Mouse (Mus musculus) neural tube, embryonic 11.5 days (tissue): ENCODE measurements around the gene Cops8. TPM values are rescaled to one million over a fixed set of nuclear protein-coding genes. Genes with fewer than 3 reads are reported as not detected.

Source experiments
- ATAC-seq: fragments of 200-750 bp; cut with Nextera tagmentation; 2 replicates; pipeline ENCODE4 v1.8.0; 2017; ENCODE audit warnings: moderate number of reproducible peaks, mild to moderate bottlenecking, moderate TSS enrichment, moderate library complexity; ENCODE audit not compliant: insufficient read depth, low FRiP score, low TSS enrichment
- DNase-seq: peaks from one replicate; pipeline ENCODE4 v3.0.0-alpha.2; 2015; ENCODE audit warnings: low spot score
- H3K27ac ChIP-seq: fragments of 300-500 bp; sonication (generic); 2 replicates; pipeline ENCODE4 v1.5.1; 2014; ENCODE audit warnings: low read depth, mild to moderate bottlenecking, low read length
- H3K27me3 ChIP-seq: fragments of 300-500 bp; sonication (generic); 2 replicates; pipeline ENCODE4 v1.6.1; 2014; ENCODE audit warnings: mild to moderate bottlenecking, low read length, mixed read lengths; ENCODE audit not compliant: control insufficient read depth, insufficient read depth
- H3K36me3 ChIP-seq: fragments of 300-500 bp; sonication (generic); 2 replicates; pipeline ENCODE4 v1.6.1; 2014; ENCODE audit warnings: mild to moderate bottlenecking, low read length, moderate library complexity, mixed read lengths; ENCODE audit not compliant: control insufficient read depth, insufficient read depth
- H3K4me1 ChIP-seq: fragments of 300-500 bp; sonication (generic); 2 replicates; pipeline ENCODE4 v1.6.1; 2014; ENCODE audit warnings: low read length, mixed read lengths; ENCODE audit not compliant: control insufficient read depth, insufficient read depth
- H3K4me2 ChIP-seq: fragments of 300-500 bp; sonication (generic); 2 replicates; pipeline ENCODE4 v1.6.1; 2014; ENCODE audit warnings: low read depth, mild to moderate bottlenecking, moderate library complexity
- H3K4me3 ChIP-seq: fragments of 300-500 bp; sonication (generic); 2 replicates; pipeline ENCODE4 v1.5.1; 2014; ENCODE audit warnings: low read depth, low read length
- H3K9ac ChIP-seq: fragments of 300-500 bp; sonication (generic); 2 replicates; pipeline ENCODE4 v1.6.1; 2014; ENCODE audit warnings: mild to moderate bottlenecking, low read length
- H3K9me3 ChIP-seq: fragments of 300-500 bp; sonication (generic); 2 replicates; pipeline ENCODE4 v1.6.1; 2016; ENCODE audit warnings: low read length; ENCODE audit not compliant: control insufficient read depth
- WGBS: fragments of 180-500 bp; shearing (Covaris S2); extraction: QIAGEN DNeasy Blood & Tissue Kit; methylation state at CpG from one replicate; pipeline ENCODE4 v1.1.7; 2014; 5-methylcytosine and 5-hydroxymethylcytosine counted together
- polyA plus RNA-seq: library from polyadenylated mRNA; unstranded; fragments of >200 nt; fragmentation: Nextera tagmentation; extraction: Ambion mirVana; gene quantifications from 2 replicates; pipeline ENCODE4 v1.2.1, GENCODE M21; 2014

The Cops8 gene
- polyA plus RNA-seq, 1 experiment from 2014 or later = 192 TPM

DNA sequence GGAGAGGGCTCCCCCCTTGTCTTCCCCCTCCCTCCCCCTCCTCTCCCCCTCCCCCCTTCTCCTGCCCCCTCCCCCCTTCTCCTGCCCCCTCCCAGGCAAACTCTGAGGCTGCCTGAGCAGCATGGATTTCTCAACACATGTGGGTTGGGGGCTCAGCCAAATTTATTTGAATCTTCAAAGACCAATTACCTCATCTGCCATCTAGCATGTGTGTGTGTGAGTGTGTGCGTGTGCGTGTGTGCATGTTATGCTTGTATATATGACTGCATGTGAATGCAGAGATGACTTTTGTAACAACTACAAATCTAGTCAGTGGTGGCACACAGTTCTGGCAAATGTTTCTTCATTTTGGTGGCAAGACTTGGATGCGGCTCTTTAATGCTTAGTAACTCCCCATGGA lies 55.8 kb downstream of the Cops8 start:
- no peak overlapping the region for H3K4me2 ChIP-seq
- WGBS = 96% methylated on average over 3 of the region's 3 CpGs
- H3K36me3 ChIP-seq = no peaks in the 10 kb centered on the region
- no peak for DNase-seq
- H3K27ac ChIP-seq = no peak overlapping the region
- no peak overlapping the region for H3K4me3 ChIP-seq
- H3K9me3 ChIP-seq = no peaks in the 10 kb centered on the region
- H3K27me3 ChIP-seq = no peaks in the 10 kb centered on the region
- ATAC-seq = no peak
- H3K4me1 ChIP-seq = no peaks in the 10 kb centered on the region
- no peak overlapping the region for H3K9ac ChIP-seq

DNA sequence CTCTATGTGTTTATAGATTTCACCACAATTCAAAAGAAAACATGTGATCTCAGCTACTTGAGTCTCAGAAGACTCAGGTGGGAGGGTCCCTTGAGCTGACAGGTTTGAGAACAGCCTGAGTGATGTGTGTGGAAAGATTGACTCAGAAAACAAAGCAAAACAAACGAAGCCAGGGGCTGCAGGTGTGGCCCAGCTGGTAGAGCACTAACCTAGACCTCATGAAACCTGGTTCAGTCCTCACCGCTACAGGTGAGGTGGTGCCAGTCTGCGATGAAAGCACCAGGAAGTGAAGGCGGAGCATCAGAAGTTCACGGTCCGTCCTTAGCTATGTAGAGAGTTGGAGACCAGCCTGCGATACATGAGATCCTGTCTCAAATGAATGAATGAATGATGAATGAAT lies 57.4 kb downstream of the Cops8 start:
- Histone ChIP-seq H3K36me3 (no peaks in the 10 kb centered on the region), H3K4me2 (no peak overlapping the region), H3K27ac (no peak overlapping the region), H3K9me3 (no peaks in the 10 kb centered on the region), H3K4me3 (no peak overlapping the region), H3K27me3 (no peaks in the 10 kb centered on the region), H3K4me1 (no peaks in the 10 kb centered on the region), H3K9ac (no peak overlapping the region)
- no peak for ATAC-seq
- WGBS = 85% methylated on average over 7 of the region's 7 CpGs
- no peak for DNase-seq

GRCm38 (mm10) chr1:90662491-90662890 lies 59.7 kb downstream of the Cops8 start:
- no peaks in the 10 kb centered on the region for H3K27me3 ChIP-seq
- no peak for DNase-seq
- no peak for ATAC-seq
- no peaks in the 10 kb centered on the region for H3K36me3 ChIP-seq
- no peak overlapping the region for H3K9ac ChIP-seq
- no peaks in the 10 kb centered on the region for H3K4me1 ChIP-seq
- no peaks in the 10 kb centered on the region for H3K9me3 ChIP-seq
- H3K27ac ChIP-seq = no peak overlapping the region
- no peak overlapping the region for H3K4me3 ChIP-seq
- 66% methylated on average over 6 of the region's 6 CpGs for WGBS
- no peak overlapping the region for H3K4me2 ChIP-seq

Other genes starting within 250 kb of the Cops8 start
- 10.1 and 11.4 TPM in 2 replicates for gene Col6a3, start 241.0 kb downstream of the Cops8 start, polyA plus RNA-seq